Mouse (Mus musculus) layer of hippocampus, postnatal 25 days (tissue): ENCODE data around the gene Serpinb9e. TPM values are rescaled to one million over a fixed set of nuclear protein-coding genes. Genes with fewer than 3 reads are reported as not detected.
"Not testable (repeated sequence)": the region's sequence is repeated elsewhere in the genome, so short reads cannot be mapped to it uniquely, and the experiment has no call there.

Experiments used
- DNase-seq, 2 experiments: peaks; one replicate each; pipeline ENCODE4 v3.0.0; 2022; ENCODE audit warnings: mixed read lengths in 2 of 2, low spot score in 1 of 2; ENCODE audit errors: extremely low spot score in 1 of 2
- total RNA-seq, 2 experiments: library from RNA; stranded (reverse); gene quantifications; 2 replicates each; pipeline ENCODE4 v1.2.3; 2021

Gene Serpinb9e
- not detected for total RNA-seq

- not testable (repeated sequence) for DNase-seq
These were observed at the start of gene Serpinb9e for GRCm38 (mm10) chr13:33249312-33249711. Gene Serpinb9e, plus strand, starts transcription at chr13:33249612.

- DNase-seq = no peak
These were observed 49.7 kb upstream of the Serpinb9e start for GRCm38 (mm10) chr13:33199740-33200139.

GRCm38 (mm10) chr13:33308631-33309030 is 59.2 kb downstream of the Serpinb9e start:
- DNase-seq = not testable (repeated sequence)

Other genes starting within 250 kb of the Serpinb9e start
- gene Serpinb9, start 246.4 kb upstream of the Serpinb9e start, total RNA-seq = 1 to 10 TPM; 4.8 to 5.9 TPM
- gene Serpinb9b, start 222.2 kb upstream of the Serpinb9e start, total RNA-seq = not detected
- gene Serpinb1b, start 171.0 kb upstream of the Serpinb9e start, total RNA-seq = under 1 TPM; 0.28 to 0.86 TPM
- gene Serpinb9c, start 89.9 kb upstream of the Serpinb9e start, total RNA-seq = not detected
- not detected for gene Serpinb9d, start 56.7 kb upstream of the Serpinb9e start, total RNA-seq
- gene Serpinb9f, start 74.5 kb downstream of the Serpinb9e start, total RNA-seq = not detected
- not detected for gene Gm11397, start 146.1 kb downstream of the Serpinb9e start, total RNA-seq
- gene Serpinb9g, start 235.2 kb downstream of the Serpinb9e start, total RNA-seq = not detected